Mouse (Mus musculus): Measurements from ENCODE around the gene Sycp2. TPM values are rescaled to one million over a fixed set of nuclear protein-coding genes. Genes with fewer than 3 reads are reported as not detected.

Sycp2 gene
- total RNA-seq (2021): under 1 TPM; 0.38 to 0.80 TPM
- long read RNA-seq: 0 reads

DNA sequence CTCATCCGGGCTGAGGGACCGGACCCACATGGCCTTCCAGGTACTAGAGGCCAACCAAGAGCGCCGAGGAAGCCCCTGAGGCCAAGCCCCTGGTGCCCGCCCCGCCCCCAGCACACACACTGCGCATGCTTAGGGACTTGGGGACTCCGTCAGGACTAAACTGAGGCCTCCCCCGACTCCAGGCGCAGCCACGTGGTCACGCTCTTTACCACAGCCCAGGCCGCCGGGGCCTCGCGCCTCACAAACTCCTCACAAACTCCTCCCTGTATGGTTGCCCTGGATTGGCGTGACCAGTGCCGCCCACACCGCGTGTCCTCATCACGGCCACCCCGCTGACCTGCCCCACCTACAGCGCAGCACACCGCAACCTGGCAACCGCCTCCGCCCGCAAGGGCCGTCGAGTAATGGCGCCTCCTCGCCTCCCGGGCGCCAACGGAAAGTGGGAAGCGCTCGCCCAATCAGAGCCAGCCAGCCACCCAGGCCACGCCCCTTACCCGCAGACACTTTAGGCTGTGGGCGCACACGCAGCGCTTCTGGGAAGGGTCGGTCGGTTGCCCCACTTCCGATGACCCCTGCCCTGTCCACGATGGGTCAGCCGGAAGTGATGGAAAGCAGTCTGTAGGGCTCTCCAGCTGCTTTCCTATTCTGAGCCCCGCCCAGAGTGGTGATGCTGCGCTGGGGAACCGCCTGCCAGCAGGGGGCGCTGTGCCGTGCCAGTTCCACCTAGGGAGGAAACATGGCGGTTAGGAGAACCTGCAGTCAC, at the start of gene Sycp2:
TSS of gene Sycp2 (minus strand) at position 633 of the 763 bp plus-strand sequence.
- DNase-seq (ENCODE audit: low spot score in 2 of 2): peak in 1 of 2 experiments; percentile 4

DNA sequence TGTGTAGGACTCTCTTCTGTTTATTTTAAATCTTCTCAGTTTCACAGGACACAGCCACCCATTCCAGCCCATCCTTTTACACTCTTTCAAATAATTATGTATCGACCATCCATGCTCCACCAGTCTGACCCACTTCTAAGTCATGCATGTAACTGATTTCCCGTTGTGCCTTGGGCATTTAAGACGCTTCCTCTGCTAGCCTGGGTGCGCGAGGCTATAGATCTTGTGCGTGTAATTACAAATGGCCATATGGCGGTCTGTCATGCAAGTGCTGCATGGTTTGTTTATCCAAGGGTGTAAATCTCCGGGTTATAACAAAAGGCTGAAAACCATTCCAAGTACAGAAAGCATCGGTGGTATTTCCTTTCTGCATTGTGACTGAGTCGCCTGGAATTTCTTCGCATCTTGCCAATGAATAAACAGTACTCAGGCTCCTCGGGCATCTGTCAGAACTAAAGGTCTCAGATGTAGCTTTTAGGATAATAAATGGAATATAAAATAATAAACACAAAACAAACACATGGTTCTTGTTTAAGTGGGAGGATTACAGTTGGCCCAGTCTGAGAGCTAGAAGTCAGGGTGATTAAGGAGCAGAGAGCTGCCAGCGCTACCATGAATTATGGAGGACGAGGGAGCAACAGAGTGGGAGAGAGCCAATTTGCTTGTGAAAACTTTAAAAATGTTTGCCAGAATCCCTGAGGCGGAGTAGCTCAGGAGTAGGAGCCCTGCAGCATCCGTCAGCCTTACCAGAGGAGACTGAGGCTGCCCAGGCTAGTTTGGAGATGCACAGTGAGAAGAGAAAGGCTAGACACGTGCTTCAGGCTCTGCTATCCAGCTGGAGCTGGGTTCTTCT, 47.4 kb upstream of the Sycp2 start:
- DNase-seq (ENCODE audit: low spot score in 2 of 2): no peak

DNA sequence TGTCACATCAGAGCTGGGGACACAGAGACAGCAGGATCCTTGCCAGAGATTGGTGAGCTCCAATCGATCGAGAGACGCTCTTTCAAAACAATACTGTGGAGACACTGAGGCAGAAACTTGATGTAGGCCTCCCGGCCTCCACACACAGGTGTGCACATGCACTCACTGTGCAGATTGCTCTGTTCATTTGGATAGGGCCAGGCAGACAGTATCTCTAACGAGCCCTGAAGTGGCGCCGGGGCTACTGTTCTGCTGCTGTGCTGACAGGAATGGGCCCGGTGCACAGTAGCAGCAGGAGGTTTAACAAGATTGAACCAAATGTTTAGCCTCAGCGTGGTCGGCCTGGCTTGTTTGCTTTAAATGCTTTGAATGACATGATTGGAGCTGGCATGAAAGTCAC, 43.5 kb upstream of the Sycp2 start:
- no peak for DNase-seq (ENCODE audit: low spot score in 2 of 2)

DNA sequence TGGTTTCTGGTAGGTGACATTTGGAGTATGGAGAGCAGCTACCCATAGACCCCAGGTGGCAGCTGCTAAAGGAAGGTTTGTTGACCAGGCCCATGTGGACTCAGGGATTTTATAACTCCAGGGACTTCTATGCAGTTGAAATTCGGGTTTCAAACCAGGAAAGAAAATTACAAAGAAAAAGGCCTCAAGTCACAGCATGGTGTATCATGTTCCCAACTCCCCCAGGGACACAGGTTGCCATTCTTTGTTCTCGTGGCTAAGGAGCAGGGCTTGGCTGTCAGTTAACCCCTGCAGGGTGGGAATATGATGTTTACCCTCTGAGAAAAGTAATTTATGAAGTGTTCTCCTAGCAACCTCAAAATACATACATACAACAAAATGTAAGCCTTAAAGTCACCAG, 42.8 kb upstream of the Sycp2 start:
- DNase-seq (ENCODE audit: low spot score in 2 of 2): no peak

DNA sequence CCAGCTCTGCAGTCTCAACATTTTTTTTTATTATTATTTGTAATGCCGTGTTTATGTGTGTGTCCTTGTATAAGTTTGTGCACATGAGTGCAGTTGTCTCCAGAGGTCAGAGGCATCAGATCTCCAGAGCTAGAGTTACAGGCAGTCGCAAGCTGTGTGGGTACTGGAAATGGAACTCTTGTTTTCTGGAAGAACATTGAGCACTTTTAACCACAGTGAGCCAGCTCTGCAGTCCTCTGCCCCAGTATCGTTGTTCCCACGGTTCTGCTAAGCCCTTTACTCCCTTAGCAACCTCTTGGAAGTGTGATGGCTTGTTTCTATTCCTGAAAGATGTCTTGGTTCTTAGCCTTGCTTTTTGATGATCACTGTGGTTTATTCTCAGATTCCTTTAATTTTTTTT, 41.9 kb upstream of the Sycp2 start:
- no peak for DNase-seq (ENCODE audit: low spot score in 2 of 2)

DNA sequence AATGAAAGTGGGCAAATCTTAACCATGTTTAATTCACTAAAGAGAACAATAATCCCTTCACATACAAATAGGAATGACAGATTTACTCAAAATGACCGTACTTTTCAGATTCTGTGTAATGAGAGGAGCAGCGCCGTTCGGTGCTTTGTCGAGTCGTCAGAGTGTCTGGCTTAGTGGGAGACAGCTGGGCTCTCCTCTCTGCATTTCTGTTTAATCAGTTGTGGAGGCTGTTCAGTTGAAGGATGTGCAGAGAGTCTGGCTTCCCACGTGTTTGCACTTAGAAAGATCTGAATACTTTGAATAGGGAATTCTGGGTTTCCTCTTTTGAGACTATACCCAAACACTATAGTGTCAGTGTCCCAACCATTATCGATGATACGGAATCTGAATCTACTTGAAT, 29.8 kb upstream of the Sycp2 start:
- peak in 1 of 2 experiments; percentile 29 for DNase-seq (ENCODE audit: low spot score in 2 of 2)

DNA sequence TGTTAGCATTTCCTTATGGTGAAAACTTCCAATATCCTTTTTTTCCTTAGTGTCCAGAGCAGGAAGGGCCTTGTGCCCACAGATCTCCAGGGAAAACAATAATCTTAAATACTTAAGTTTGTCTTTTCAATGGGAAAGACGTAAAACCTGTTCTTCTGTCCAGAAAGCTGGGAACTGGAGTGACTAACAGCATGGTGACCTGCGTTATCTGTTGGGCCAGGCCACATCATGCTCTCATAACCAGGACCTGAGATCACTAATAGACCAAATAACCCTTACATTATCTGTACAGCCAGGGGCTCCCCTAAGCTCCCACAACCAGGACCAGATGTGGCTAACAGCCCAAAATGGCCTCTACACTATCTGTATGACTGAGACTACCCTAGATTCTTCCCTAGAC, 26.4 kb upstream of the Sycp2 start:
- DNase-seq (ENCODE audit: low spot score in 2 of 2): no peak

DNA sequence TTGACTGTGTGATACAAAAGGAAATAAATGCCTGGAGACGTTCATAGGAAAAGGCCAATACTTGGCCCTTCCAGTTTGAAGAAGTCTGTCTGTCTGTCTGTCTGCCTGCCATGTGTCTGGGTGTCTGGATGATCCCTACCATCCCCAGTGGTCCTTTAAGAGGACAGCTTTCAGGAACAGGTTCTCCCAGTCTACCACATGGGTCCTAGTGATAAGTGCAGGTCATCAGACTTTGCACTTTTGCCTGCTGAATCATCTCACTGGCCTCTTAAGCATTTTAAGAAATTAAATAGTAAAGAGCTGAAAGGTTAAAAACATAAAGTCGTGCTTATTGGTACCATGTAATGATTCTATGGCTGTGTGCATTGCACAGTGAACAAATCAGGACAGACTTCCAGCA, 26.0 kb upstream of the Sycp2 start:
- DNase-seq (ENCODE audit: low spot score in 2 of 2): no peak

DNA sequence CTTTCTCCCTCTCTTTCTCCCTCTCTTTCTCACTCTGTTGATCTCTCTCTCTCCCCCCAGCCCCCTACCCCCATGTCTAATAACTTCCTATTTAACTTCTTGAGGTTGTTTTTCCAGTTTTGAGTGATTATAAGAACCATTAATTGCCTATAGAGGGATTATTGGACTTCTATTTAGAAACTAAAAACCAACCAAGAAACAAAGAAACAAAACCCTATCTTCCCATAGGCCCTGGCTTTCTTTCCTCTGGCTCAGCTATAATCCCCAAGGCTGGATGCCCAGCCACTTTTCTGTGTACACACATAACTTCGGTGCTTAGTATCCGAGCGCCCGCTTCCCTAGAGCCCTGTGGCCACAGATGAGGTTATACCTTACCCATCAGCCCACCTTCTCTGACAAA, 22.7 kb upstream of the Sycp2 start, which contains the start of gene Cdh26:
TSS of gene Cdh26 (plus strand) at position 301 of the 400 bp plus-strand sequence.
- no peak for DNase-seq (ENCODE audit: low spot score in 2 of 2)

DNA sequence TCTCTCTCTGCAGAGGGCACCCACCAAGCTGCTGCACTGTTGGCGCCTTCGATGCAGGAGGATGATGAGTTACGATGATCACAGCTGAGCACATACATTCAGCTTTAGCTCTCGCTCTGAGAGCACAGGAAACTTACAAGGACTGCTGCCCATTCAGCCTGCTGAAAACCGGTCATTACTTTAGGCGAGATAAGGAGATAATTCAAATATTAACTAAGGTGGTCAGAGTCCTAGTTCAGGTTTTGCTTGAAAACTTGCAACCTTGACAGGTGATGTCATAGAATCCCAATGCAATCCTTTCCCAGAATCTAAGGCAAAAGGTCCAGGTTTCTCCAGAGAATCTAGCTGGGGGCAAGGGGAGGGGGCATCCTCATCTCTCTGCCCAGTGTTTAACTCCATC, 21.9 kb upstream of the Sycp2 start:
- no peak for DNase-seq (ENCODE audit: low spot score in 2 of 2)

DNA sequence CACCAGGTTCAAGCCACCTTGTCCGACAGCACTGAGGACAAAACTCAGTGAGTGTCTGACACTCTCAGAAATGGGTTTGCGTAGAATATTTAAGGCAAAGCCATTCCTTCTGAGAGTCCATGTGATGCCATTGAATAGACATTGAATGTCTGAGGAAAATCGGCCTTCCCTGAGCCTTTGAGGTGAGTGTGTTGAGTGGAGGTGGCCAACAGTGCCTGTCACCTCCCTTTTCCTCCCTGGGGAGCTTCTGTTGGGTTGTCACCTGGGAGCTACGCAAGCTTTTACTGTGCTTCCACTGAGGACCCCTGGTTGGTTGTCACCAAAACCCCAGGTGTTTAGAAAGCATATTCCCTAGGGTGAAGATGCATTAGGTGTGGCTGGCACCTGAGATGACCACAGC, 21.2 kb upstream of the Sycp2 start:
- no peak for DNase-seq (ENCODE audit: low spot score in 2 of 2)

DNA sequence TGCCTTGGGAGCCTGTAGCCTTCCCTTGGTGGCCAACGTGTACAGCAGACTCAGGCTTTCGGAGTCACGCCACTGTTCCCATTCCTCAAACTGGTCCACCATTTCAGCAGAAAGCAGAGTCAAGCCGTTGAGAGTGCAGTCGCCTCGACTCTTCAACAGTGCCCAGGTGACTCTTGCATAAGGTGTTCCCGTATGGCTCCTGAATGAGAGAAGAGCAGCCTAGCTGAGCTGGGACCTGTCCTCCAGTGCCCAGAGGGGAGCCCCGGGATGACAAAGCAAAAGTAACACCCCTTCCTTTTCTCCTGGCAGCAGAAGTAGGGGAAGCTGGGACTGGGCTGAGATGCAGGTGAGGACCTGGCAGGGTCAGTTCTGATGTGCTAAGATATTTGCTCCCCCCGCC, 20.7 kb upstream of the Sycp2 start:
- peak in 1 of 2 experiments; percentile 3 for DNase-seq (ENCODE audit: low spot score in 2 of 2)

DNA sequence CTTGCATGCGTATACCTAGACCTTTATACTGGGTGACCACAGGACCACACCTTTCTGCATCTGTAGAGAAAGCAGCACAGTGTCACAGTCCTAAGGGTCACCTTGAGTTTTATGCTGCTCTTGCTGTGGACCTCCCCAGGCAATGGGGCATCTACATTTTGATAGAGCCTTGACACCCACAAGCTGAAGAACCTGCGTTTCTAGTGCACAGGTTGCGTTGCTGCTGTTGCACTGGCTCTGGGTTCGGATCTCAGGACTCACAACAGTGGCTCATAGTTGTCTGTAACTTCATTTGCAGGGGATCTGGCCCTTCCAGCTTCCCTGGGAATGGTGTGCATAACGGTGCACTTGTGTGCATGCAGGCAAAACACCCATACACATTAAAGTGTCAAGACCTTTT, 19.7 kb upstream of the Sycp2 start:
- DNase-seq (ENCODE audit: low spot score in 2 of 2): no peak

DNA sequence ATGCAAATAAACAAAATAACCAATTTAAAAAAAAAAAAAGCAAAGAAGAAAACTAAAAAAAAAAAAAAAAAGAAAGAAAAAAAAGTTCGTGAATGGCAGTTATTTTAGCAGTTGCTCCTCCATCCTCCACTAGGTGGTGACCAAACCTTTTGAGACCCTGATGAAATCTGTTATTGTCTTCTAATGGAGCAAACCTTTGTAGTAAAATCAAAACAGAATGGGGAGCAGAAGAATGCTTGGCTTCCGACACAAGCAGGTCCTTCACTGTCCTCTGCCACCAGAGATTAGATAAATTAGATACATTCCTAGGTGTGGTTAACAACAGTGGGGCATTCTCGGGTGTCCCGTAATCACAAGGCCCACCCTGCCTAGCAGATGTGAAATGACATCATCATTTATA, 18.7 kb upstream of the Sycp2 start:
- peak; percentile 43 to 58 for DNase-seq (ENCODE audit: low spot score in 2 of 2)

DNA sequence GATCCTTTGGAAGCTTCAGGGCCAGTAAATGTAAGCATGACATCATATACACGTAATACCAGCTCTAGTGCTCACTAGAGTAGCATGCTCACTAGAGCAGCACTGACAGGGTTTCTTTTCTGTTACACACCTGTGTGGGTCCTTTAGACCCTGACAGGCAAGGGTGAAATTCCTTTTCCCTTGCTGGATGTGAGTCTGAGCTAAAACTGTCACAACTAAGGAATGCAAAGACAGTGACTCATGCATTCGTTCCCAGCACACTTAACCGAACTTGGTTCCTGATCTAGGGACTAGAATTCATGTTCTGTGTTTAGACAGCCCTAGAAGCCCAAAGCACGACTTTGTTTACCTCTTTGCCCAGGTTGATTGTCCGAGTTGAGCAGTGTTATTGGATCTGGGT, 15.7 kb upstream of the Sycp2 start:
- DNase-seq (ENCODE audit: low spot score in 2 of 2): no peak

DNA sequence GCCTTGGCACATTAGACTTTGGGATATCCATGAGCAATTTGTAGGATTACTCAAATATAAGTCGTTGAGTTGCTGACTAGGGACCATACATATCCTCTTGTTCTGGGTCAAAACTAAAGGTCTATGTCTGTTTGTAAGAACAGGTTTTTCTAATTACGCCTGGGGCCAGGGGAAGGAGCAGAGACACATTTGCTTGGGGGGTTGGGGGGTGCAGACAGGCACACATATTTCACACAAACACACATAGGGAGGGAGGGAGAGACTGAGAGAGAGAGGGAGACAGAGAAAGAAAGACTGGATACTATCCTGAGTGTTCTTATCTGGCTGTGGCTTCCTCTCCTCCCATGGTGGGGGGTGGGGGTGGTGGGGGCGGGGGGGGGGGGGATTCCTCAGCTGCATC, 14.7 kb upstream of the Sycp2 start:
- no peak for DNase-seq (ENCODE audit: low spot score in 2 of 2)

DNA sequence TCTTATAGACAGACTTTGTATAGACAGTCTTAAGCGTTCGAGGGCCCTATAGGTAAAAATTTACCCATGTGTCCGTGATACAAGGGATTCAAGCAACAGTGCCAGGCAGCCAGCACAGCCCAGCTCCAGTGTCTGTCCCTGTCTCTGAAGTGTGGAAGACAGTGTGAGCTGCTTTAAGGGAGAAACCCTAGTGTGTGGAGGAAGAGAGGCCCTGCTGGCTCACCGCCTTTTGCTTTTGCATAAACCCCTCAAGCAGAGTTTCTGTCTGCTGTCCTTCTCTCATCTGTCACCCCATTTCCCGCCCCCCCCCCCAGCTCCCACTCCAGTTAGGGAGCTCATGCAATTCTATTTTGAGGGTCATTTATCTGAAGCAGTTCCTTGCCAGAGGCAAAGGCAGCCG, 14.1 kb upstream of the Sycp2 start:
- DNase-seq (ENCODE audit: low spot score in 2 of 2): peak in 1 of 2 experiments; percentile 10

DNA sequence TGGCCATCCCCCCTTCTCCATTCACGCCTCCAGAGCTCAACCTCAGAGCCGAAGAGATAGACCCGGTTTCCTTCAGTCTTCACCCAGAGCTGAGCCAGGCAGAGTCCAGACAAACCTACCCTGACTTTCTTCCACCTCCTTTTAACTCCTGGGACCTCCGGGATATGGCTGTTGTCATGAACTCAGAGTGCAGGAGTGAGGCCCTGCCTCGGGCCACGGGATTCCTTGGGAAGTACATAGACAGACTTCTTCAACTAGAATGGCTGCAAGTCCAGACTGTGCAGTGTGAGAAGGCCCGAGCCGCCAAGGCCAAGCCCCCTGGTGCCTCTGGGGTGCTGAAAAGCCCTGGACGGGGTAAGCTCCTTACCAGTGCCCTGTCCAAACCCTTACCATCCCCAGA, 13.1 kb upstream of the Sycp2 start:
- peak in 1 of 2 experiments; percentile 7 for DNase-seq (ENCODE audit: low spot score in 2 of 2)

DNA sequence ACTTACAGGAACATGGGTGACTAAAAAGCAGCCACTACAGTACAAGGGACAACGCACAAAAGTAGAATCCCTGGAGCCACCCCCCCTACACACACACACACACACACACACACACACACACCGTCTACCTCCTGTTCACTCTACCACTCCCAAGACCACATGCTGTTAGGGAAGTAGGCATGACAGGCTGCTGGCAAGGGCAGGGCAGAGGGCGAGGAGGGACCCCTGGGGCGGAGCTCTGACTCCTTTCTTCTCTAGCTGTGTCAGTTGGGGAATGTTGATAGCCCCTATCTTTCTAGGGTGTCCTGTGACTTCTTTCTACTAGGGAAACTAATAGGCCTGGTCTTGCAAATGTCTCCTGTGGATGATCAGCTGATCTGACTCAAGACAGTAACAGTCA, 9.5 kb upstream of the Sycp2 start:
- DNase-seq (ENCODE audit: low spot score in 2 of 2): peak in 1 of 2 experiments; percentile 11

DNA sequence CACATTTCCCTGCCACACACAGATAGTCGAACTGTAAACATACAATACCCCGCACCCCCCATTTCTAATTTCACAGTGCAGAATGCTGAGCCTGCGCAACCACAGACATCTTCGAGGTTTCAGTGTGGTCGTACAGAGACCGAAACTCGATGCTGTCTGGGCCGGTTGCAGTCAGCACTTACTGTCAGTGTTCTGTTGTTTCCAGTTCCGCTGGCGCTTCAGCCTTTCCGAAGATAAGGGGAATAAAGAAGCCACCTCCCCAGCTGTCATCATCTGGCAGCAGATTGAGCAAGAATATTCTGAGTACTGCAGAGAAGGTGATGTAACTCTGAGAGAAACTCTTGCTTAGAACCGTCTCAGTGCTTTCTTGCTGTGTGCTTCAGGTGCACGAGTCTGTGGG, 8.9 kb upstream of the Sycp2 start:
- DNase-seq (ENCODE audit: low spot score in 2 of 2): peak in 1 of 2 experiments; percentile 19

DNA sequence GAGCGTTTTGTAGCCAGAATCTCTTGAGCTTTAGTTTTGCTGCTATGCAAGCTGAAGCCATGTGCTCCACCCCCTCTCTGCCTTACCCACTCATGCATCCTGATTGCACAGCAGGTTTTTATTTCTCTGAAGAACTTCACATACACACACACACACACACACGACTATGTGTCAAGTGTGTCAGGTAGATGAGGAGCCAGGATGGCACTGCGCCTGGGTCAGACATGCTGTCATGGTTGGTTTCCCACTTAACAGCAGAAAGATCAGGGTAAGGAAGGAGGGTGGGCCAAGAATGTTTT, 7.6 kb upstream of the Sycp2 start:
- no peak for DNase-seq (ENCODE audit: low spot score in 2 of 2)

DNA sequence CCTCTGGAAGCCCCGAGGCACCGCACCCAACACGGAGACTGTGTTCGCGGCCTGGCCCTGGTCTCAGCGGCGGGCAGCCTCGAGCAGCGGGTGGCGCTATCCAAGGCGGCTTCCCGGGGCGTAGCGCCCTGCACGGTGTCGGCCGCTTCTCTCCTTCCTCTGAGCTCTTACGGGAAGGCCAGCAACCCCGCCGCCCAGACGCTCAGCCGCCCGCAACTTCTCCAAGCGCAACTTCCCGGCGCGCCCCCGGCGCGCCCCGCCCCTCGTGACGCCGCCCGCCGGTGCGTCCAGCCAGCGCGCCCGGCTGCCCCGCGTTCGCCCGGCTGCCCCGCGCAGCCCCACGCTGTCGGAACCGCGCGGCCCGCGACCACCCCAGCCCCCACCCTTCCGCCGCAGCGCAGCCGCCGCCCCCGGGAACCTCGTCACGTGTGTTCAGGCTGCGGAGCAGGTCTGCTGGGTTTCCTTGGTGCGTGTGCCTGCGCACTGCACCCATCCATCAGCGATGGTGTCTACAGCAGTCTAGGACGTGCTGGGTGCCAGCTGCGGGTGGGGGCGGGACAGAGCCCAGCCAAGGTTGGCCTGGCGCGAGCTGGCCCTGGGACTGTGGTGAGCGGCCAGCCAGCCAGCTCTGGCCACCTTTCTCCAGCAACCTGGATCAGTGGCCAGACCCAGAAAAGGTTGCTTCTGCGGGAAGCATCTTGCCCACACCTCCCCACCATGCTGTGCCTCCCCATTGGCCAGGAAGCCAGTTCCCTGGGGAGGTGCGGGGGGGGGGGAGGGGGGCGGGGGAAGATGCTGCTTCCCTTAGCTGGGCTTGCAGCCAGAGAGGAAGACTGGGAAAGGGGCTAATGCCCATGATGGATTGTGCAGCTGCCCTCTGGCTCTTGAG, 7.0 kb upstream of the Sycp2 start, which contains the start of the genes Ppp1r3d and Fam217b:
TSS of gene Ppp1r3d (minus strand) at position 212 of the 889 bp plus-strand sequence.
TSS of gene Fam217b (plus strand) at position 264 of the 889 bp plus-strand sequence.
- DNase-seq (ENCODE audit: low spot score in 2 of 2): peak; percentile 56 to 67
